Comparison of ENCODE assay signal across 18 mouse cellular contexts in the genomic region with DNA sequence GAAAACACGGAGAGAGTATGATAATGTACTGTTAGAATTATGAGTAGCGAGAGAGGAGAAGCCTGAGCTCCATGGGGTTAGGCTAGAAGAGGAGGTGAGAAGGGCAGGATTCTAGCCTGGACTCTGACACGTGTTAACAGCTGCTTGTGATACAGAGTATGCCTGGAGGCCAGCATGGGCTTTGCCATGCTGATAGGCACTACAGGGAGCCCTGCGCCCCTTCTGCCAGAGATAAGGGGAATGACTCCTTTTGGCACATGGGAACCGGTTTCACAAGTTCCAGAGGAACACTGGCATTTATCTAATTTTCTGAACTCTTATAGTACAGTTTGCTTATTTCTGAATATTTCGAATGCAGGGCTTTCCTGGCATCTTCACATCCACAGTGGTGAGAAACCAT. TPM values are rescaled to one million over a fixed set of nuclear protein-coding genes. Genes with fewer than 3 reads are reported as not detected.
DNase-seq lines count a peak whose midpoint lies in the region; ATAC-seq and TF ChIP-seq lines count a peak whose summit lies in the region.
"Had no signal": no experiment of that assay in that cellular context is flagged by ENCODE, and none has a peak within 500 bp of the region (broad histone marks: within the 10 kb centered on the region; RNA-seq: fewer than 3 reads in every experiment).

No protein-coding gene starts in this region.

- H3K9me3 ChIP-seq in erythroblast, embryonic 14.5 days (ENCODE audit: control insufficient read depth, low read length): no peaks in the 10 kb centered on the region
- no peaks in the 10 kb centered on the region for H3K9me3 ChIP-seq in liver, embryonic 13.5 days (replicated peaks)
- H3K9me3 ChIP-seq in stomach, embryonic 14.5 days (ENCODE audit: control insufficient read depth, low read depth, low read length): no peaks in the 10 kb centered on the region
- no peaks in the 10 kb centered on the region for H3K9me3 ChIP-seq in neural tube, embryonic 15.5 days (replicated peaks)
- H3K9me3 ChIP-seq: hindbrain, embryonic 12.5 days had no signal

- peak; percentile 69 for DNase-seq in c-Kit-negative CD71-positive TER-119-positive erythroid progenitor cells, embryonic 14.5 days (ENCODE audit: low read depth, low spot score)
- DNase-seq in liver, embryonic 13.5 days: peak; percentile 78
- no peak for DNase-seq in frontal cortex, postnatal 10 days (ENCODE audit: low spot score in 2 of 2)
- no peak for DNase-seq in cerebellum, adult 2 months
- DNase-seq: adrenal gland, postnatal 10 days; cerebellum, adult 9-11 months; lung, embryonic 14.5 days; lung, postnatal 4 days; spleen, adult 18-20 months; thymus, postnatal 36 days had no signal

- WGBS in liver, embryonic 13.5 days (ENCODE audit: insufficient replicate concordance): 19% methylated on average over 6 of the region's 6 CpGs
- WGBS in stomach, embryonic 14.5 days: 60% methylated on average over 6 of the region's 6 CpGs
- 77% methylated on average over 6 of the region's 6 CpGs for WGBS in neural tube, embryonic 15.5 days
- WGBS in cerebellum, adult 2 months: 67% methylated on average over 6 of the region's 6 CpGs

- H3K9ac ChIP-seq in liver, embryonic 13.5 days: peak overlapping the region; percentile 59
- H3K9ac ChIP-seq in stomach, embryonic 14.5 days (replicated peaks; ENCODE audit: low read depth, low read length): no peak overlapping the region
- no peak overlapping the region for H3K9ac ChIP-seq in neural tube, embryonic 15.5 days (replicated peaks)
- H3K9ac ChIP-seq: hindbrain, embryonic 12.5 days; lung, embryonic 14.5 days had no signal

- peak overlapping the region; percentile 44 for H3K4me3 ChIP-seq in erythroblast, embryonic 14.5 days (replicated peaks)
- no peak overlapping the region for H3K4me3 ChIP-seq in liver, embryonic 13.5 days (replicated peaks)
- H3K4me3 ChIP-seq in stomach, embryonic 14.5 days (ENCODE audit: low read depth, low read length): no peak overlapping the region
- H3K4me3 ChIP-seq in neural tube, embryonic 15.5 days (replicated peaks): no peak overlapping the region
- no peak overlapping the region for H3K4me3 ChIP-seq in cerebellum, adult 2 months (replicated peaks; ENCODE audit: insufficient read depth, low read depth, low read length)
- H3K4me3 ChIP-seq: hindbrain, embryonic 12.5 days had no signal

- peaks cover 7% of the 10 kb centered on the region for H3K36me3 ChIP-seq in erythroblast, embryonic 14.5 days (ENCODE audit: control insufficient read depth)
- no peaks in the 10 kb centered on the region for H3K36me3 ChIP-seq in liver, embryonic 13.5 days
- no peaks in the 10 kb centered on the region for H3K36me3 ChIP-seq in stomach, embryonic 14.5 days (ENCODE audit: control insufficient read depth, insufficient read depth, low read length)
- no peaks in the 10 kb centered on the region for H3K36me3 ChIP-seq in neural tube, embryonic 15.5 days
- H3K36me3 ChIP-seq: hindbrain, embryonic 12.5 days had no signal

- no peak for TF ChIP-seq CTCF in cerebellum, adult 2 months (IDR thresholded peaks at IDR 0.05; ENCODE audit: borderline replicate concordance, insufficient read depth, low read depth, low read length)

- peak; percentile 96 for ATAC-seq in liver, embryonic 13.5 days (ENCODE audit: low read depth)
- ATAC-seq in stomach, embryonic 14.5 days (ENCODE audit: insufficient number of reproducible peaks, insufficient read depth, low FRiP score, low read depth): peak; percentile 78
- ATAC-seq in neural tube, embryonic 15.5 days (ENCODE audit: low FRiP score): no peak
- ATAC-seq: forebrain, embryonic 14.5 days; inflammation-experienced regulatory T-cells, adult 6 months; midbrain, embryonic 16.5 days had no signal

- no peak for TF ChIP-seq POLR2A in cerebellum, adult 2 months (IDR thresholded peaks at IDR 0.05; ENCODE audit: borderline replicate concordance, insufficient read depth, low read length)

- H3K4me1 ChIP-seq in erythroblast, embryonic 14.5 days (ENCODE audit: control insufficient read depth): peaks cover 90% of the 10 kb centered on the region
- H3K4me1 ChIP-seq in liver, embryonic 13.5 days (replicated peaks): peaks cover 83% of the 10 kb centered on the region
- no peaks in the 10 kb centered on the region for H3K4me1 ChIP-seq in stomach, embryonic 14.5 days (ENCODE audit: control insufficient read depth, insufficient read depth, low read length)
- H3K4me1 ChIP-seq in neural tube, embryonic 15.5 days: no peaks in the 10 kb centered on the region
- no peaks in the 10 kb centered on the region for H3K4me1 ChIP-seq in cerebellum, adult 2 months (ENCODE audit: control insufficient read depth, insufficient read depth, low read length)
- H3K4me1 ChIP-seq: hindbrain, embryonic 12.5 days had no signal

- H3K27ac ChIP-seq in liver, embryonic 13.5 days: peak overlapping the region; percentile 92
- H3K27ac ChIP-seq in stomach, embryonic 14.5 days (ENCODE audit: low read length): no peak overlapping the region
- no peak overlapping the region for H3K27ac ChIP-seq in neural tube, embryonic 15.5 days (replicated peaks)
- no peak overlapping the region for H3K27ac ChIP-seq in cerebellum, adult 2 months (ENCODE audit: insufficient read depth, low read length)
- H3K27ac ChIP-seq: hindbrain, embryonic 12.5 days; kidney, postnatal 0 days had no signal

- peak overlapping the region; percentile 49 for H3K4me2 ChIP-seq in liver, embryonic 13.5 days
- no peak overlapping the region for H3K4me2 ChIP-seq in stomach, embryonic 14.5 days (replicated peaks; ENCODE audit: low read depth, low read length)
- H3K4me2 ChIP-seq in neural tube, embryonic 15.5 days: no peak overlapping the region
- H3K4me2 ChIP-seq: hindbrain, embryonic 12.5 days; lung, embryonic 14.5 days had no signal

- no peaks in the 10 kb centered on the region for H3K27me3 ChIP-seq in erythroblast, embryonic 14.5 days (ENCODE audit: control insufficient read depth)
- H3K27me3 ChIP-seq in liver, embryonic 13.5 days: no peaks in the 10 kb centered on the region
- no peaks in the 10 kb centered on the region for H3K27me3 ChIP-seq in stomach, embryonic 14.5 days (ENCODE audit: control insufficient read depth, insufficient read depth, low read length)
- no peaks in the 10 kb centered on the region for H3K27me3 ChIP-seq in neural tube, embryonic 15.5 days (replicated peaks)
- no peaks in the 10 kb centered on the region for H3K27me3 ChIP-seq in cerebellum, adult 2 months (ENCODE audit: control insufficient read depth, insufficient read depth, low read length)
- H3K27me3 ChIP-seq: hindbrain, embryonic 12.5 days had no signal

RNA-seq across cellular contexts. Expression of gene Zkscan3, which starts 16.3 kb away (rescaled TPM):
- polyA plus RNA-seq in erythroblast, embryonic 14.5 days (2012): 0.69 and 0.93 TPM in 2 replicates
- 30.1 and 33.6 TPM in 2 replicates for polyA plus RNA-seq in liver, embryonic 13.5 days (2015; fragmentation: Nextera tagmentation; extraction: Ambion mirVana)
- polyA plus RNA-seq in stomach, embryonic 14.5 days (2014; fragmentation: Nextera tagmentation; extraction: Ambion mirVana): 81.3 and 85.7 TPM in 2 replicates
- 63.5 and 63.7 TPM in 2 replicates for polyA plus RNA-seq in neural tube, embryonic 15.5 days (2015; fragmentation: Nextera tagmentation; extraction: Ambion mirVana)
- 45.0 and 47.4 TPM in 2 replicates for polyA plus RNA-seq in cerebellum, adult 2 months (2012; rRNA removed)

RNA-seq across cellular contexts. Expression of gene Pgbd1, which starts 22.0 kb away (rescaled TPM):
- 0.04 and 0.05 TPM in 2 replicates for polyA plus RNA-seq in erythroblast, embryonic 14.5 days (2012)
- 1.6 and 1.7 TPM in 2 replicates for polyA plus RNA-seq in liver, embryonic 13.5 days (2015; fragmentation: Nextera tagmentation; extraction: Ambion mirVana)
- 2.3 and 3.1 TPM in 2 replicates for polyA plus RNA-seq in stomach, embryonic 14.5 days (2014; fragmentation: Nextera tagmentation; extraction: Ambion mirVana)
- polyA plus RNA-seq in neural tube, embryonic 15.5 days (2015; fragmentation: Nextera tagmentation; extraction: Ambion mirVana): 3.0 and 3.1 TPM in 2 replicates
- 2.6 and 2.7 TPM in 2 replicates for polyA plus RNA-seq in cerebellum, adult 2 months (2012; rRNA removed)

RNA-seq across cellular contexts. Expression of gene Zscan26, which starts 34.7 kb away (rescaled TPM):
- polyA plus RNA-seq in erythroblast, embryonic 14.5 days (2012): 0.08 and 0.09 TPM in 2 replicates
- 7.0 and 7.6 TPM in 2 replicates for polyA plus RNA-seq in liver, embryonic 13.5 days (2015; fragmentation: Nextera tagmentation; extraction: Ambion mirVana)
- 32.6 and 35.8 TPM in 2 replicates for polyA plus RNA-seq in stomach, embryonic 14.5 days (2014; fragmentation: Nextera tagmentation; extraction: Ambion mirVana)
- polyA plus RNA-seq in neural tube, embryonic 15.5 days (2015; fragmentation: Nextera tagmentation; extraction: Ambion mirVana): 25.7 TPM in 2 replicates
- 69.3 and 71.9 TPM in 2 replicates for polyA plus RNA-seq in cerebellum, adult 2 months (2012; rRNA removed)

RNA-seq across cellular contexts. Expression of gene Nkapl, which starts 49.4 kb away (rescaled TPM):
- polyA plus RNA-seq in erythroblast, embryonic 14.5 days (2012): 0.37 and 0.41 TPM in 2 replicates
- 0.86 and 0.92 TPM in 2 replicates for polyA plus RNA-seq in liver, embryonic 13.5 days (2015; fragmentation: Nextera tagmentation; extraction: Ambion mirVana)
- 2.7 and 2.8 TPM in 2 replicates for polyA plus RNA-seq in stomach, embryonic 14.5 days (2014; fragmentation: Nextera tagmentation; extraction: Ambion mirVana)
- polyA plus RNA-seq in neural tube, embryonic 15.5 days (2015; fragmentation: Nextera tagmentation; extraction: Ambion mirVana): 3.0 TPM in 2 replicates
- polyA plus RNA-seq in cerebellum, adult 2 months (2012; rRNA removed): 0.44 and 0.54 TPM in 2 replicates

RNA-seq across cellular contexts. Expression of gene Zscan12, which starts 56.2 kb away (rescaled TPM):
- polyA plus RNA-seq in erythroblast, embryonic 14.5 days (2012): 0.04 and 0.09 TPM in 2 replicates
- 4.4 and 5.0 TPM in 2 replicates for polyA plus RNA-seq in liver, embryonic 13.5 days (2015; fragmentation: Nextera tagmentation; extraction: Ambion mirVana)
- polyA plus RNA-seq in stomach, embryonic 14.5 days (2014; fragmentation: Nextera tagmentation; extraction: Ambion mirVana): 11.5 and 12.3 TPM in 2 replicates
- polyA plus RNA-seq in neural tube, embryonic 15.5 days (2015; fragmentation: Nextera tagmentation; extraction: Ambion mirVana): 12.4 and 13.0 TPM in 2 replicates
- polyA plus RNA-seq in cerebellum, adult 2 months (2012; rRNA removed): 6.5 and 6.7 TPM in 2 replicates

Comparison
In these comparisons a context has a peak if more than half of its experiments do, and no peak if none do; other contexts are left out.
1. DNase-seq: peak in c-Kit-negative CD71-positive TER-119-positive erythroid progenitor cells, embryonic 14.5 days (single experiment) and liver, embryonic 13.5 days (single experiment); none in frontal cortex, postnatal 10 days (0 of 2) and cerebellum, adult 2 months (0 of 2).
2. RNA of gene Zkscan3, which starts 16.3 kb away (polyA plus RNA-seq): 81.3 to 85.7 TPM in stomach, embryonic 14.5 days, 63.5 to 63.7 TPM in neural tube, embryonic 15.5 days, 45.0 to 47.4 TPM in cerebellum, adult 2 months and 30.1 to 33.6 TPM in liver, embryonic 13.5 days; 0.69 to 0.93 TPM in erythroblast, embryonic 14.5 days; every median in the first group is over 10 times any median in the second.